Mouse (Mus musculus) stomach, postnatal 0 days (tissue): ENCODE measurements around the gene Bbc3.

Experiments used
- CTCF ChIP-seq: IDR thresholded peaks from 2 replicates; pipeline ENCODE4 v1.5.1; 2016; ENCODE audit warnings: antibody characterized with exemption, low read depth, mild to moderate bottlenecking, moderate library complexity
- EP300 ChIP-seq: optimal IDR thresholded peaks from 2 replicates; pipeline ENCODE3; 2016; ENCODE audit warnings: antibody characterized with exemption

DNA sequence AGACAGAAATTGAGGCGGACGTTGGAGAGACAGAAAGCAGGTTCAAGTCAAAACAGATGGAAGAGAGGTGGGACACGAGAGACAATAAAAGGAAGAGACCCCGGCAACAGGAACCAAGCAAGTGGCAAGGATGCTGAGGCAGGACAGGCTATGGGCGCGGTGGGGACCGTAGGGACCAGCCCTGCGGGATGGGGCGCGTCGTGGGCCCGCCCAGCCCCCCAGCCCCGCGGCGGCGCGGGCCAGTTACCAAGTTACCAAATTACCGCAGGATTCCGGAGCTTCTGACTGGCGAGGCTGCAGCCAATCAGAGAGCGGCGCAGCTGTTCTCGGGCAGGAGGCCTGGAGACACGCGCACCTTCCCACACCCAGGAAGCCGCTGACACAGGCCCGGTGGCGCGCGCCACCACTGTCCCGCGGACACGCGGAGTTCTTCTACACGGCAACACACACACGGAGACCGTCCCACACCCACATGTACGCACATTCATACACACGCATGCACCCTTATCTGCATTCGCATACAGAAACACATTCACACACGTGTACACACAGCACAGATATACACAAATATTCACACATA is 12.8 kb upstream of the Bbc3 start:
- TF ChIP-seq CTCF (no peak), EP300 (no peak)
